Mouse (Mus musculus) embryonic fibroblast, embryonic 13.5 days (primary cell): ENCODE data around the gene Tmem198b.
A peak's percentile ranks its signal among the peaks of the same experiment; 100 is the strongest.

ENCODE experiments used
- CTCF ChIP-seq: IDR thresholded peaks from 2 replicates; pipeline ENCODE4 v1.5.1; 2011; ENCODE audit warnings: mild to moderate bottlenecking, control low read depth, low read length, moderate library complexity, borderline replicate concordance; ENCODE audit not compliant: insufficient read depth
- POLR2A ChIP-seq: IDR thresholded peaks from 2 replicates; pipeline ENCODE4 v1.6.1; 2011; ENCODE audit warnings: low read depth, mild to moderate bottlenecking, control low read depth, low read length, moderate library complexity

DNA sequence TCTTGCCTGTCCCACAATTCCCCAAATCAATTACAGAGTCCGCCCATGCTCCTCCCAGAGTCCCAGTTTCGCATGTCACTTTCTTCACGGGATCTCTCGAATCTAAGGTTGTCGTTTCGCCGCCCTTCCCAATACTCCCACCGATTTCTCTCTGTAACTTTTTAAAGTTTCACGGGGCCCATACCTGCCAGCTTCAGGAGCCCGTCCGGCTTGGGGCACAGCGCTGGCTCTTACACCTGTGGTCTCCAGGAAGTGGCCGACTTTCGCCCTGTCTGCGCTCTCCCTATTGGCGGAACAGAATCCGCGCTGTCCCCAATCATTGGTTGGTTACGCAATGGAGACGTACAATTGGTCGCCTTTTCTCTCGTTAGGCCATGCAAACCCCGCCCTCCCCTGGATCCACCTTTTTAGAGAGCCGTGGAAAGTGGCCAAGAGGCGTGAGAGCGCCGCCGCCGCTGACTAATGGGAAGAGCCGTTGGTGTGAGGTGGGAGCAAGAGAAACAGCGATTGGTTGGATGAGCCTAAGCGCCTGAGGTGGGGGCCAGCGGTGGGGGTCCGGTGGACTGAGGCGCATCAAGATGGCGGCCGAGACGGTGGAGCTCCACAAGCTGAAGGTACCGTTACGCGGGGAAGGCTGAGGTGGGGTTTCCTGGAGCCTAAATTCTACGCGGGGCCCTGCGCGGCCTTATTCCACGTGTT lies 17.3 kb upstream of the Tmem198b start, which contains the start of gene Ormdl2:
- TF ChIP-seq POLR2A (peak; percentile 75), CTCF (no peak)
